Mouse (Mus musculus): Measurements from ENCODE around the gene Nab2.

The Nab2 gene

GRCm38 (mm10) chr10:127668093-127669050, at the start of gene Nab2:
Nab2 (minus strand) TSS chr10:127668568.
- DNase-seq (ENCODE audit: low spot score in 2 of 2): peak; percentile 88 to 90

DNA sequence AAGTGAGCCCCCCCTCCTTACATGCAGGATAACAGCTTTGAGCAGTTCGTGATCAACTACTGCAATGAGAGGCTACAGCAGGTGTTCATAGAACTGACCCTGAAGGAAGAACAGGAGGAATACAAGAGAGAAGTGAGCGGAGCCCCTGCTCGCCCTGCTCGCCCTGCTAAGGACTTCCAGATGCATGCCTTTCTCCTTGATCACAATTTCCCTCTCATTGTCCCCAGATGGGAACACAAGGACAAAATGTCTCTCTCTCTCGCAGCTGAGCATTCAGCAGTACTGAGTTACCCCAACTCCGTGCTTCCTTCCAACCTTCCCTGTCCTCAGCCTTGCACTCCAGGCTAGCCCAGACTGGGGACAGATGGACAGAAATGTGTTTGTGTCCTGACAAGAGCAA, 44.4 kb upstream of the Nab2 start:
- DNase-seq (ENCODE audit: low spot score in 2 of 2): no peak

GRCm38 (mm10) chr10:127710331-127710730, 42.0 kb upstream of the Nab2 start:
- no peak for DNase-seq (ENCODE audit: low spot score in 2 of 2)

DNA sequence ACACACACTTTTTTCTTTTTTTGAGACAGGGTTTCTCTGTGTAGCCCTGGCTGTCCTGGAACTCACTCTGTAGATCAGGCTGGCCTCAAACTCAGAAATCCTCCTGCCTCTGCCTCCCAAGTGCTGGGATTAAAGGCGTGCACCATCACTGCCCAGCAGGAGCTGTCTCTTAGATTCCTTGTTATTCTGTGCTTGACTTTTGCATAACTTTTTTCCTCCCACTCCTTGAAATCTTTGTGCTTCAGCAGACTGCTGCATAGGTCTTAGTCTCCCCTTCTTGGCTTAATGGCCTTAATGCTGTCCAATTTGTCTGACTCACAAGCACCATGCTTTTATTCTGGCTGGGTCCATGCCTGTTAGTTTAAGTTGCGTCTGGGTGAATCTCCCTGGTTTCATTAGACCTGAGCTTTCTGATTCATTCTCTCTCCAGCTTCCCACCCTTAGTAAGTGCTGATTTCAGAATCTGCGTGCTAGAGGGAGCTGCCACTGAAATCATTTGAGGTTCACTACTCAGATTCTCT, 40.5 kb upstream of the Nab2 start:
- DNase-seq (ENCODE audit: low spot score in 2 of 2): no peak

- no peak for DNase-seq (ENCODE audit: low spot score in 2 of 2)
Measured at GRCm38 (mm10) chr10:127707721-127708120, 39.4 kb upstream of the Nab2 start.

DNA sequence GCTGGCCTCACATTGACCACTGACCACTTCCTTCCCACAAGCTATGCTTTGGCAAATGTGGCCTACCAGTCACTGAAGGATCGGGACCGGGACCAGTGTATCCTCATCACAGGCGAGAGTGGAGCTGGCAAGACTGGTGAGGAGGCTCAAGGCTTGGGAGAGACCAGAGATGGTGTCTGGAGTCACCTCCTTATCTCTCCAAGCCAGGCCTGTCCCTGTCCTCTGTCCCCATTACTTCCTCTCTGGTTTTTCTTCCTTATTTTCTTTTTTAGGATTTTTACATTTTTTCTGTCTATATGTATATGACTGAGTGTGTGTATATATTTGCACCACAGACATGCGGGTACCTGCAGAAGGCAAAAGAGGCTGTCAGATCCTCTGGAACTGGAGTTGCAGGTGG, 37.4 kb upstream of the Nab2 start:
- DNase-seq (ENCODE audit: low spot score in 2 of 2): no peak

DNA sequence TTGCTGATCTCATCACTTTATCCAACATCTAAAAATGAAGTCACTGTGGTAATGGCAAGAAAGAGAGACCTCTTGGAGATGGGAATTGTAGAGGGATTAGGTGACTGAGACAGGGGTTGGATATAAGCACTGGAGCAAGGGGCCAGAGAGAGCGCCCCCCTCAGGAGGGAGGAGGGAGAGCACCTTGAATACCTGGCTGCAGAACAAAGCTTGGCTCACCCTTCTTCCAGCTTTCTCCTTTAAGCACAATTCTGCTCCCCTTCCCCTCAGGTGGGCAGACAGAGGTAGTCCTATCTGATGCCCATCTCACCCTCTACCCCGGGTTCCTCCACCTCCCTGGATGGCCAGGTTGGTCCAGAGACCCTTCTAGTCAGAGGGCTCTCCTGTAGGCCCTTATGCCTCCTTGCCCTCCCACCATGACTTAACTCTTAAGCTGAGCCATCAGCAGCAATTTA, 36.4 kb upstream of the Nab2 start, which contains the start of gene Myo1a:
Gene Myo1a, plus strand, starts transcription at position 405 of the 455 bp plus-strand sequence.
- DNase-seq (ENCODE audit: low spot score in 2 of 2): no peak

- DNase-seq (ENCODE audit: low spot score in 2 of 2): no peak
Measured at GRCm38 (mm10) chr10:127704293-127704692, 35.9 kb upstream of the Nab2 start.

DNA sequence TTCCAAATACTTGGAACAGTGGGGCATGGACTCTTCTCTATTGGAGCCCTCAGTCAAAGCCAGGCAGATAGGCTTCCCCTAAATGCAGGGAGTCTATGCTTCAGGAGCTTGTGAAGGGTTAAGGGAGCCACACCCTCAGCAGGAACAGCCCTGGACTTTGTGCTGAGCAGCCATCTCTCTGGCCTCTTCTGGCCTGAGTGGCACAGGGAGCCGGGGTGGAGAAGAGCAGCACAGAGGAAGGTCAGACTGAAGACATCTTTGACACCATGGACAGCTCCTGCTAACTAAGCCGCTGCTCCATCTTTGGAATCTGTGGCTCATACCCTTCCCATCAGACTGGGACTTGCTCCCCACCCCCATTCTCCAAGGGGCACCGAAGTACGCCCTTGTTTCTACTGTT, 34.9 kb upstream of the Nab2 start:
- DNase-seq (ENCODE audit: low spot score in 2 of 2): no peak

DNA sequence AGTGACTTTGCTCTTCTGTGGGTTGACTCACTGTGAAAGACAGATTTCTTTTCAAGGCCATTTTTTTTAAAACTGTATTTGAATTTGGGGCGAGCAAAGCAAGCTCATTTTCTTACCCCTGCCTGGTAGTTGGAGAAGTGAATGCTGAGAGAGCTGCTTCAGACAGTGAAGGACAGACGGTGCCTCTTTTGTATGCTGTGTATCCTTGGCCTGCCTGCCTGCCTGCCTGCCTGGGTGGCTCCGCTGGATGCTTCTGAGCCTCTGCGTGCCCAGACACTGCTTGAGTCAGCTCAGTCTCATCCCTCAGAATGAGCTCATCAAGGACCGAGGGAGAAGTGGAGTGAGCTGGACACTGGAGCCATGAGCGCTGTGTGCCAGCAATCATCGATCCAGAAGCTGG, 30.6 kb upstream of the Nab2 start:
- no peak for DNase-seq (ENCODE audit: low spot score in 2 of 2)

DNA sequence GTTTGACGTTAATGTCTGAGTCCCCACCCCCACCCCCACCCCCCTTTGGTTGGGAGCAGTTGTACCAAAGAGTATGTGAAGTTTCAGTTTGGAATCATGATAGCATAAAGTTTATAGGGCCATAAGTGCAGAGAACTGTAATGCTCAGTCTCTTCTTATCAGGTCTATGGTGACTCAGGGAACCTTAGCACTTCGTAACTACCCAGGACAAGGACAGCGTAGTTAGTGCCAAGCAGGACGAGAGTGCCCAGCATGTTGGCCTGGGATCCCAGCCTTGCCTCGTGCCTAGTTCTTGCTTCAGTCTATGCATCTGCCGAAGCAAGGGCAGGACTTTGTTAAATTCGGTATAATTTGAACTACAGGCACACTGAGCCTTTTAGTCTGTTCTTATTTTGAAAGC, 27.4 kb upstream of the Nab2 start:
- DNase-seq (ENCODE audit: low spot score in 2 of 2): no peak

DNA sequence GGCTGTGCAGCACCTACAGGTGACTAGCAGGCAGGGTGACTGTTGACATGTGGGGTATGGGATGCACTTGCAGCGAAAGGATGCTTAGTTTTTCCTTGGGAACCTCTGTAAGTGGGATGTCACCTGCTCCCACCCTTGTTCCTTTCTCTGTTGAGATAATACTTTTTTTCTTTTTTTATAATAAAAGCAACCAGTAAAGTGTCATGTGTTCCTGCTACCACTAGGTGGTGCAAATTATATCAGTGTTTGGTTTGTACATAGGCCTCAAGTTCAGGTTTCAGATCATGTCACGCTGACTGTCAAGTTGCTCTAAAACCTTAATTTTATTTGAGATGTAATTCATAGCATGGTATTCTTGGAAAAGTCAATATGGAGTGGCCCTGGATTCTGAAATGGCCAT, 26.3 kb upstream of the Nab2 start:
- DNase-seq (ENCODE audit: low spot score in 2 of 2): no peak

DNA sequence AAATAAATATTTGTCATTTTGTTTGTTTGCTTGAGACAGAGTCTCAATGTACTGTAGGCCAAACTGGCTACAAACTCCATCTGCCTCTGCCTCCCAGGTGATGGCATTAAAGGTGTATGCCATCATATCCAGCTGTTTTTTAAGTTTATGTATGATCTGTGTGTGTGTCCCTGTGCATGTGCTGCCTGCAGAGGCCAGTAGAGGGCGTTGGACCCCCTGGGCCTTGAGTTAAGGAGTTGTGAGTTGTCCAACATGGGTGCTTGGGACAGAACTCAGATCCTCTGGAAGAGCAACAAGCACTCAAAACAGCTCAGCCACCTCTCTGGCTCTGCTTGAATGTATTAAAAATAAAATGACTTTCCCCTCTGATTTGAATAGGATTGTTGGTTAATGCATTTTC, 22.7 kb upstream of the Nab2 start:
- DNase-seq (ENCODE audit: low spot score in 2 of 2): no peak

GRCm38 (mm10) chr10:127682886-127683285, 14.5 kb upstream of the Nab2 start:
- no peak for DNase-seq (ENCODE audit: low spot score in 2 of 2)

DNA sequence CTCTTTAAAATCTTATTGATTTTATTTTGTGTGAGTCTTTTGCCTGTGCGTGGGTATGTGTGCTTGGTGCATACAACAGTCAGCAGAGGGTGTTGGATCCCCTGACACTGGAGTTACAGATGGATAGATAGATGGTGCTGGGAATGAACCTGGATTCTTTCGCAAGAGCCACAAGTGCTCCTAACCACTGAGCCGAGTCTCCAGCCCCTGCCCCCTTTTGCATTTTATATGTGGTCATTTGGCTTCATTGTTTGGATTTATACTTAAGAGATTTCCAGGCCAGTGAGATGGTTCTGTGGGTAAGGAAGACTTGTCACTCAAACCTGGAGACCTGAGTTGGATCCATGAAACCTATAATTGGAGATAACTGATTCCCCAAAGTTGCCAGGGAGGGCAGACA, 11.5 kb upstream of the Nab2 start:
- DNase-seq (ENCODE audit: low spot score in 2 of 2): no peak

- no peak for DNase-seq (ENCODE audit: low spot score in 2 of 2)
Measured at GRCm38 (mm10) chr10:127679208-127679607, 10.8 kb upstream of the Nab2 start.

DNA sequence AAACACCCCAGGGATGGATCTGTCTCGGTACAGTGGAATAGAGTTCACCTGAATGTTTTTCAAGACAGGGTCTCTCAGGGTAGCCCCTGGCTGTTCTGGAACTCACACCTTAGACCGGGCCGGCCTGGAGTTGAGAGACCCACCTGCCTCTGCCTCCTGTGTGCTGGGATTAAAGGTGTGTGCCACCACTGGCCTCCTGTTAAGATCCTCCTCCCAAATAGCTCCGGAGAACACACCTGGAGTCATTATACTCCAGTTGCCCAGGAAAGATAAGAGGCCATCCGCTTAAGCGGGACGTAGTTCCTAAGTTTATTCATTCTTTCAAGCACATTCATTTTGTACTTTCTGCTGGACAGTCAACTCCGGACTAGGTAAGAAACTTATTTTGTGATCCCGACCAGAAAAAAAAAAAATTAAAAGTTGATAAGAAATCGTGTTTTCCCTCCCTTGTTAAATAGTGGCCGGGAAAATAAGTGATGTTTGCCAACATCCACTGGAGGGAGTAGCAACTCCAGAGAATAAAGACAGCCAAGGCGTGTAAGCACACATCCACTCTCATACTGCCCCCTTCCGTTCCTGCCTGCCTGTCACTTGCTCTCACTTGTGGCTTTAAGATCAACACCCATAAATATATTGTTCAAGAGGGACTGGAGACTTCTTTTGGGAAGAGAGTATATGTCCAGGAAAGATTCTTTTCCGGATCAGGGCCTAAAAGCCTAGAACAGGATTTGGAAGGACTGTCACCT, 9.4 kb upstream of the Nab2 start:
- peak; percentile 63 to 72 for DNase-seq (ENCODE audit: low spot score in 2 of 2)

- peak; percentile 89 to 92 for DNase-seq (ENCODE audit: low spot score in 2 of 2)
Measured at GRCm38 (mm10) chr10:127676691-127677548, 8.6 kb upstream of the Nab2 start.

DNA sequence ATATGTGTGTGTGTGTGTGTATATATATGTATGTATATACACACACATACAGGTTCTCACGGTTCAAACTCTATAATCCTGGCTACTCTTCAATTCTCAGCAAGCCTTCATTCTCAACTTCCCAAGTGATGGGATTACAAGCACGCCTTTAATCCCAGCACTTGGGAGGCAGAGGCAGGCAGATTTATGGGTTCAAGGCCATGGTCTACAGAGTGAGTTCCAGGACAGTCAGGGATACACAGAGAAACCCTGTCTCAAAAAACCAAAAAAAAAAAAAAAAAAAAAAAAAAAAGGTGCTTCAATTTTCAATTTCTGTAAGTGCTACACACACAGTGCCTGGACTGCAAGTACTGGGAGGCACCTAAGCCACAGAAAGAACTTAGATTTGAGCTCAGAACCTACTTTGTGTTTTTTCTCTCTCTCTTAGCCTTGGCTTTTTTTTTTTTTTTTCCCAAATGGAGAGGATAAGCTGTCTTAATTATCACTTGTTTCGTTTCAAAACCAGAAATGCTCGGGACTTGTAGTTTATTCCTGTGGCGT, 7.6 kb upstream of the Nab2 start:
- DNase-seq (ENCODE audit: low spot score in 2 of 2): no peak

- peak; percentile 77 to 82 for DNase-seq (ENCODE audit: low spot score in 2 of 2)
Measured at GRCm38 (mm10) chr10:127674794-127675522, 6.6 kb upstream of the Nab2 start.

Measured in natural killer cell, adult 2 months (primary cell).